Mouse (Mus musculus) lung, embryonic 14.5 days (tissue): ENCODE measurements around the gene Akt3. TPM values are rescaled to one million over a fixed set of nuclear protein-coding genes. Genes with fewer than 3 reads are reported as not detected.

Experiments
- ATAC-seq: fragments of 200-750 bp; cut with Nextera tagmentation; 2 replicates; pipeline ENCODE4 v1.8.0; 2017; ENCODE audit warnings: mild to moderate bottlenecking, moderate TSS enrichment, moderate library complexity; ENCODE audit not compliant: insufficient read depth
- DNase-seq: peaks from one replicate; pipeline ENCODE4 v3.0.0-alpha.2; 2015
- H3K27ac ChIP-seq: fragments of 300-500 bp; sonication (generic); 2 replicates; pipeline ENCODE4 v1.5.1; 2014; ENCODE audit warnings: low read depth, mild to moderate bottlenecking, moderate library complexity
- H3K27me3 ChIP-seq: fragments of 300-500 bp; sonication (generic); 2 replicates; pipeline ENCODE4 v1.6.1; 2014; ENCODE audit warnings: low read length, control low read depth; ENCODE audit not compliant: insufficient read depth
- H3K36me3 ChIP-seq: fragments of 300-500 bp; sonication (generic); 2 replicates; pipeline ENCODE4 v1.6.1; 2014; ENCODE audit warnings: control low read depth; ENCODE audit not compliant: insufficient read depth
- H3K4me1 ChIP-seq: fragments of 300-500 bp; sonication (generic); 2 replicates; pipeline ENCODE4 v1.6.1; 2014; ENCODE audit warnings: antibody characterized with exemption, control low read depth; ENCODE audit not compliant: insufficient read depth
- H3K4me2 ChIP-seq: fragments of 300-500 bp; sonication (generic); 2 replicates; pipeline ENCODE4 v1.6.1; 2014; ENCODE audit warnings: mild to moderate bottlenecking
- H3K4me3 ChIP-seq: fragments of 300-500 bp; sonication (generic); 2 replicates; pipeline ENCODE4 v1.5.1; 2014; ENCODE audit warnings: low read depth, low read length
- H3K9ac ChIP-seq: fragments of 300-500 bp; sonication (generic); 2 replicates; pipeline ENCODE4 v1.6.1; 2014
- H3K9me3 ChIP-seq: fragments of 300-500 bp; sonication (generic); 2 replicates; pipeline ENCODE4 v1.6.1; 2016; ENCODE audit warnings: low read depth, low read length, control low read depth
- CTCF ChIP-seq: IDR thresholded peaks from 2 replicates; pipeline ENCODE4 v1.5.1; 2016; ENCODE audit warnings: antibody characterized with exemption, low read depth
- WGBS: fragments of 180-500 bp; shearing (Covaris S2); extraction: QIAGEN DNeasy Blood & Tissue Kit; methylation state at CpG from one replicate; pipeline ENCODE4 v1.1.7; 2014; 5-methylcytosine and 5-hydroxymethylcytosine counted together
- polyA plus RNA-seq: library from polyadenylated mRNA; unstranded; fragments of >200 nt; fragmentation: Nextera tagmentation; extraction: Ambion mirVana; gene quantifications from 2 replicates; pipeline ENCODE4 v1.2.1, GENCODE M21; 2014

The Akt3 gene
- polyA plus RNA-seq, 1 experiment from 2014 or later: 6.9 TPM

DNA sequence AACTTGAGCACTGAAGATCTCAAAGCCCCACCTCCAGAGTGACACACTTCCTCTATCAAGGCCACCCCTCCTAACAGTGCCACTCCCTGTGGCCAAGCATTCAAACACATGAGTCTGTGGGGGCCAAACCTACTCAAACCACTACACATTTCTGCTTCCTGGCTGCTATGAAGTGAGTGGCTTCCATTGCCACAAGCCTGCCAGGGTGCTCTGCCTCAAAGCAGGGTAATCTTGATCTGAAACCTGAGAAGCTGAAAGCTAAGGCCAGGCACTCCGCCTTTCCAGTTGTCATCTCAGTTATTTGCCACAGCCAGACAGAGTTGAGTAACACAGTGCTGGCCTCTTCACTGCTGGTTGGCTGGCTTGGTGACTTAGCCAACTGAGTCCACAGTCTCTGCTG, 249.2 kb downstream of the Akt3 start:
- Histone ChIP-seq H3K36me3 (no peaks in the 10 kb centered on the region), H3K27me3 (no peaks in the 10 kb centered on the region), H3K9ac (no peak overlapping the region), H3K4me3 (no peak overlapping the region), H3K4me2 (no peak overlapping the region), H3K9me3 (no peaks in the 10 kb centered on the region), H3K4me1 (no peaks in the 10 kb centered on the region), H3K27ac (0 out of 2 replicates have a peak overlapping the region, but pooled peaks have one; percentile 30)
- no peak for TF ChIP-seq CTCF
- 37% methylated on average over 1 of the region's 1 CpGs for WGBS
- ATAC-seq: peak; percentile 37; the same call in 1 of the 2 replicates
- peak; percentile 49 for DNase-seq

DNA sequence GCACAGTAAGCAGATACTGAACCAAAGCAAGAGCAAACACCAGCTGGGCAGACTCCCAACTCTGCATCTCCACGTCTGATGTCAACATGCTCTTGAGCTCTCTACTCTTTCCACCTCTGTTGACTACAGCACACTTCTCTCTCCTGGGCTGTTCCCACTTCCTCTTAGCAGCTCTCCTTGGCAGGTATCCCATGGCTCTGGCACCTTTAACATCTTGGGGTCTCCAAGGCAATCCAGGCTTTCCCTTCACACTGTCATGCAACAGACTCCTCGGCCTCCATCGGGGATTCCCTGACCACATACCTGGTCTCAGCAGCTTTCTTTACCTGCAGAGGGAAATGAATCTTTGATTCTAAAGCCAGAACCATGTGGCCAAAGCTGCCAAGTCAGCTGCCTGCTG, 250.6 kb downstream of the Akt3 start:
- DNase-seq: no peak
- Histone ChIP-seq H3K4me1 (no peaks in the 10 kb centered on the region), H3K9ac (no peak overlapping the region), H3K4me3 (no peak overlapping the region), H3K27me3 (no peaks in the 10 kb centered on the region), H3K36me3 (no peaks in the 10 kb centered on the region), H3K9me3 (no peaks in the 10 kb centered on the region), H3K4me2 (no peak overlapping the region), H3K27ac (no peak overlapping the region)
- 85% methylated on average over 3 of the region's 3 CpGs for WGBS
- ATAC-seq: no peak
- no peak for TF ChIP-seq CTCF

- H3K4me3 ChIP-seq: no peak overlapping the region
- H3K9ac ChIP-seq: no peak overlapping the region
- DNase-seq (no peak), ATAC-seq (no peak)
- no peak overlapping the region for H3K27ac ChIP-seq
- H3K9me3 ChIP-seq: no peaks in the 10 kb centered on the region
- no peaks in the 10 kb centered on the region for H3K27me3 ChIP-seq
- 65% methylated on average over 4 of the region's 4 CpGs for WGBS
- TF ChIP-seq CTCF: no peak
- no peak overlapping the region for H3K4me2 ChIP-seq
- no peaks in the 10 kb centered on the region; the same call in 1 of the 2 replicates for H3K4me1 ChIP-seq
- no peaks in the 10 kb centered on the region for H3K36me3 ChIP-seq
Observed at GRCm38 (mm10) chr1:177004041-177004741, 253.8 kb downstream of the Akt3 start.

DNA sequence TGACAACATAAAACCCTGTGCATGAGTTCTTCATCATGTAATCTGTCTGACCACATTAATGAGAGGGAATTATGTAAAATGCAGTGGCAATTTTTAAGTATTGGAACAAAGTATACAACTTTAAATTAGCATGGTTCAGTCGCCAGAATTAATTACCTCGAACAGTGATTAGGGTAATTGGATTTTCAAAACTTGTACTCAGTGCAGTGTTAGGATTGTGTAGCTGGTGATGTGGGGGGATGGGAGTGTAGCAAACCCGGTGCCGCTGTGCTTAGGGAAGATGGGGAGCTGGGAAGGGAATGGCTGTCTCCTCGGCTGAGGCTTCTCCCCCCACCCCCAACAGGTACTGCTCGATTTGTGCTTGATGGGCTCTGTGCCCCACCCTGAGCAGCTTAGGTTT, 255.1 kb downstream of the Akt3 start:
- H3K27me3 ChIP-seq: no peaks in the 10 kb centered on the region
- WGBS: 65% methylated on average over 6 of the region's 6 CpGs
- H3K9ac ChIP-seq: no peak overlapping the region
- H3K4me2 ChIP-seq: no peak overlapping the region
- DNase-seq (no peak), ATAC-seq (no peak)
- TF ChIP-seq CTCF: no peak
- H3K36me3 ChIP-seq: no peaks in the 10 kb centered on the region
- H3K4me1 ChIP-seq: no peaks in the 10 kb centered on the region; the same call in 1 of the 2 replicates
- H3K4me3 ChIP-seq: no peak overlapping the region
- H3K27ac ChIP-seq: no peak overlapping the region
- no peaks in the 10 kb centered on the region for H3K9me3 ChIP-seq

- Histone ChIP-seq H3K4me1 (no peaks in the 10 kb centered on the region; the same call in 1 of the 2 replicates), H3K27ac (no peak overlapping the region), H3K4me3 (no peak overlapping the region), H3K27me3 (no peaks in the 10 kb centered on the region), H3K36me3 (no peaks in the 10 kb centered on the region), H3K9me3 (no peaks in the 10 kb centered on the region), H3K9ac (no peak overlapping the region), H3K4me2 (no peak overlapping the region)
- peak; percentile 41 for TF ChIP-seq CTCF
- ATAC-seq (peak; percentile 61), DNase-seq (peak; percentile 71)
- WGBS: 10% methylated on average over 6 of the region's 6 CpGs
Observed at GRCm38 (mm10) chr1:176999011-176999410, 259.0 kb downstream of the Akt3 start.

- no peaks in the 10 kb centered on the region for H3K9me3 ChIP-seq
- no peak overlapping the region for H3K27ac ChIP-seq
- WGBS: 61% methylated on average over 33 of the region's 33 CpGs
- no peaks in the 10 kb centered on the region for H3K27me3 ChIP-seq
- H3K4me2 ChIP-seq: 0 out of 2 replicates have a peak overlapping the region, but pooled peaks have one; percentile 21
- TF ChIP-seq CTCF: no peak
- DNase-seq (no peak), ATAC-seq (peak; percentile 13; the same call in 1 of the 2 replicates)
- no peak overlapping the region for H3K9ac ChIP-seq
- no peaks in the 10 kb centered on the region for H3K36me3 ChIP-seq
- no peak overlapping the region for H3K4me3 ChIP-seq
- no peaks in the 10 kb centered on the region; the same call in 1 of the 2 replicates for H3K4me1 ChIP-seq
Observed at GRCm38 (mm10) chr1:176997711-176998689, 260.0 kb downstream of the Akt3 start.

DNA sequence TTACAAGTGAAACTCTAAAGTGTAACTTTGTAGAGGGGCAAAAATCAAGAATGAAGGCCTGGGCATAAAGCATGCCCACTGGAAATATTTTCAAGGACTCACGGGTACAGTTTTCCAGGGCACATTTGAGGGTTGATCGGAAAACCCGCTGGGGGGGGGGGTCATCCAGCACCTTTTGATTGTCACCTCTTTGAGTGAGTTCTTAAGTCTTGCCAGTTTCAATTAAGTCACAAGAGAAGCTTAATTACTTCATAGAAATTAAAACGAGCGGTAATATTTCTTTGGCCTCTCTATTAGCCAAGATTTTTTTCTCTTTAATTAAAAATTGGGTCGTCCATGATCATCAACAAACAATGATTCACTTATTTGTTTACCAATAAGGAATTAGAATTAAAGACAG, 260.7 kb downstream of the Akt3 start:
- no peak overlapping the region for H3K9ac ChIP-seq
- H3K4me1 ChIP-seq: no peaks in the 10 kb centered on the region; the same call in 1 of the 2 replicates
- no peak overlapping the region for H3K4me3 ChIP-seq
- 63% methylated on average over 6 of the region's 6 CpGs for WGBS
- no peaks in the 10 kb centered on the region for H3K27me3 ChIP-seq
- DNase-seq (no peak), ATAC-seq (no peak)
- no peak overlapping the region for H3K27ac ChIP-seq
- H3K9me3 ChIP-seq: no peaks in the 10 kb centered on the region
- no peak overlapping the region for H3K4me2 ChIP-seq
- no peak for TF ChIP-seq CTCF
- H3K36me3 ChIP-seq: no peaks in the 10 kb centered on the region
